Mouse (Mus musculus) Patski (cell line): ENCODE results near the gene Adnp. TPM values are rescaled to one million over a fixed set of nuclear protein-coding genes. Genes with fewer than 3 reads are reported as not detected.

Experiments
- ATAC-seq: fragments of 100-300 bp; one replicate; pipeline ENCODE4 v1.8.0; 2021
- CTCF ChIA-PET: fragments of 350-600 bp; sonication (Branson Sonifier 250); formaldehyde crosslinking; loops from one replicate; lab custom pipeline; 2022; ENCODE audit warnings: inconsistent platforms; lab: Charles Lee
- POLR2A ChIA-PET: fragments of 350-600 bp; sonication (Branson Sonifier 250); formaldehyde crosslinking; loops from one replicate; lab custom pipeline; 2022; ENCODE audit warnings: antibody characterized with exemption, inconsistent platforms; lab: Charles Lee
- DNase-seq: peaks from one replicate; pipeline ENCODE4 v3.0.0-alpha.2; 2011; ENCODE audit warnings: low read depth, low spot score
- H3K27me3 ChIP-seq: fragments of 371-371 bp; one replicate; pipeline ENCODE4 v1.5.1; 2021
- CTCF ChIP-seq: fragments of 100-300 bp; IDR thresholded peaks from one replicate; pipeline ENCODE4 v1.5.1; 2021
- in situ Hi-C: fragments of 300-500 bp; cut with MboI; formaldehyde crosslinking; loops from 3 replicates; pipeline ENCODE4 v1.11.1; 2018; ENCODE audit warnings: low pct_unique_long_range_greater_than_20kb, mixed read lengths
- polyA plus RNA-seq: library from polyadenylated mRNA; unstranded; gene quantifications from one replicate; pipeline ENCODE4 v1.2.3, GENCODE M21; 2021

The Adnp gene
- polyA plus RNA-seq: 18.6 TPM

DNA sequence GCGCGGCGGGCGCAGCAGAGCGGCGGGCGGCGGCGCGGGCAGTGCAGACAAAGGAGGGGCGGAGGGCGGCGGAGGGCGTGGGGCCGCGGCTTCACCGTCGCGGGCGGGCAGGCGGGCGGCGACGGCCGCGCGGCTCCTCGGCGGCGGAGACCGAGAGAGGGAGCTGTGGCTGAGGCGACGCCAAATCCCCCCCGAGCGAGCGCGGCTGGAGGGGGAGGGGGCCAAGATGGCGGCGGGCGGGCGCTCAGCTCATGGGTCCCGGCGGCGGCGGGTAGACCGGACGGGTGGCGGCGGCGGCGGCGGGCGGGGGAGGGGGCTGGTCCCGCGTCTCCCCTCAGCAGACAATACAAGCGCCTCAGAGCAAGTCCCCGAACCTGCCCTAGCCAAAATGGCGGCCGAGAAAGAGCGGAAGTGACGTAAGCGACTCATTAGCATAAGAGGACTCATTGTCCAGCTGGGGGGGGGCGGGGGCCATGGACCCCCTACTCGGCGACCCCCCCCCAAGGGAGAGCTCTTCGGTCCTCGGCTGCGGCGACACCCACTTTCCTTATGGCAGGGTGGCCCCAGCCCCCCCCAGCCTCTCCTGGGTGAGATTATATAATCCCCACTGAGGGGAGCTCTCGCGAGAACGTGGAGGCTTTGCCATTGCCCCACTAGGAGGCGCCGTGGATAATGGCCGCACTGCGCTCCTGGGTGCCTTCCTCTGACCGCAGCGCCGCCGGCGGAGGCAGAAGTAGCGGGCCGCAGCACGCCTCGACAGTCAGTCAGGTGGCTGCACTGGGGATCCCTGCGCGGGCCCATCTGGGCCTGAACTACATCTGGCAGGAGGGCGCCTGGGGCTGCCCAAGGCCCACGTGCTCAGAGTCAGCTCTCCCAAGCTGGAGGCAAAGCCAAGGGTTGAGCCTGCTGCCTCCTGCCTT is at the start of gene Adnp:
Gene Adnp, minus strand, starts transcription at position 388 of the 920 bp plus-strand sequence.
- ChIA-PET CTCF (interaction anchor here (0.9 to 2.0 kb wide), 9 partner anchors 11 to 95 kb away, joined by 3 to 8 read pairs (median 4); no protein-coding TSS in a partner anchor), POLR2A (interaction anchor here (1.1 to 1.4 kb wide), 3 partner anchors 15 to 127 kb away, joined by 3 to 4 read pairs (median 3); no protein-coding TSS in a partner anchor)
- DNase-seq (peak; percentile 75), ATAC-seq (peak; percentile 68)
- TF ChIP-seq CTCF: peak; percentile 98
- no peaks in the 10 kb centered on the region for H3K27me3 ChIP-seq
- in situ Hi-C loops: no loop called here

DNA sequence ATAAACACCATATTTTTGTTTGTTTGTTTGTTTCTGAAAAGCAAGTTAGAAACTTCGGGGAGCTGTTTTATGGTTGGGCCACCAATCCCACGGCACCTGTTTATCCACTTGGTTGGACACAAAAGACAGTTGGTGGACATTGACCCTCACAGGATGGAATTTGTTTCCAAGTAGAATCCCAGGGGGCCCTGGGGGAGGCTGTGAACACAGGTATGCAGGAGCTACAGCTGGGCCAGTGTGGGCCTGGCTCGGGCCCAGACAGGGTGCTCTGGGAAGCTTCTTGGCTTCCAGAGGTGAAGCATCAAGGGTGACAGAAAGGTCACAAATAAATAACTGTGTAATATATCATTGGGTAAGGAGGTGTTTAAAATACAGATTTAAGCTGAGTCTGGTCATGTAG is 49.6 kb upstream of the Adnp start:
- H3K27me3 ChIP-seq: peaks cover 17% of the 10 kb centered on the region
- DNase-seq (no peak), ATAC-seq (no peak)
- TF ChIP-seq CTCF: no peak
- POLR2A ChIA-PET: no interaction called here
- CTCF ChIA-PET: no interaction called here
- in situ Hi-C loops: no loop called here

DNA sequence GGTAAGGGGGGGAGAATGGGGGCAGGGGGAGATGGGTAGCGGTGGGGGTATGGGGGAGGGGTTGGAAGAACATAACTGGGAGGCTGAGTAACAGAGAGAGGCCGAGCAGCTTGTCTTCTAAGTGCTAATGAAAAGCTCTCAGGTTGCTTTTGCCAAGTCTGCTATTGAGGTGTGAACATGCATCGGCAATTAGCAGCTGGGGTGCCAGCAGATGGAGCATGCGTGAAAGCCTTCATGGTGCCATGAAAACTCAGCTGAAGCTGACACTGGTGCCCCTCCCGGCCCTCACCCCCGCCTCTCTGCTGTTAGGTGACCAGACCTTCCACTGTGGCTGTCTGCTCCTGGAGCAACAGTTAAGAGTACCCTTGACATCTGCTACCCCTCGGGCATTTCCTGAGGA is 46.9 kb upstream of the Adnp start:
- ChIA-PET POLR2A (no interaction called here), CTCF (interaction anchor here (1.1 to 3.0 kb wide), 2 partner anchors 170 to 191 kb away, joined by 3 to 10 read pairs; no protein-coding TSS in a partner anchor)
- DNase-seq (no peak), ATAC-seq (no peak)
- in situ Hi-C loops: loop anchor here (5.0 kb wide), 2 partner anchors 188 to 383 kb away; no protein-coding TSS in a partner anchor
- TF ChIP-seq CTCF: no peak
- peaks cover 8% of the 10 kb centered on the region for H3K27me3 ChIP-seq

DNA sequence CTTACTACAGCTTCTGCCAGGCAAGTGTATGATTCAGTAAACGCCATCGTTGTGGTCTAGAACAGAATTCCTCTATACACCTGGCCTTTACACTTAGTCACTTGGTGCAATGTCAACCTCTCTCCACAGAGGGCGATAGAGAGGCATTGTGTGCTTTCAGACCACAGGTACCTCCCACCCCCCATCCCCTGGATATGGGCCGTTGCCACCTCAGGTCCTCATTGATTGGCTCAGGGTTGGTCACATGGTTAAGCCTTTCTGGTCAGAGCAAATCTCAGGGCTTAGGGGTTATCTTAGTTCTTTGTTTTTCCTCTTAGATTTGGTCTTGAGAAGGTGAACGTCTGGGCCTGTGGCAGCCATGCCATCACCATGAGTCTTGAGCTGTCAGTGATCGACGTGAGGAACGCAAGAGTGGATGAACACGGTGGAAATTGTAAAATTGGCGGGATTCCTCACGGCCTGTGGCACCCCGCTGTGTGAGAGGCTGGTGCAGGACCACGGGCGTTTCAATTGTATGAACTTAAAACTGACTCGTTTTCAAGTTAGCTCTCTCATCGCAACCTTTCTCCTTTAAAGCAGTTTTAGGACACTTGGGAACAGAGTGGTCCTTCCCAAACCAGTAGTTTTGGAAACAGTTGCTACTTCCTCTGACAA is 45.9 kb upstream of the Adnp start:
- no peak for TF ChIP-seq CTCF
- DNase-seq: no peak
- ATAC-seq: no peak
- CTCF ChIA-PET: interaction anchor here (1.0 to 3.0 kb wide), 4 partner anchors 171 to 195 kb away, joined by 3 to 10 read pairs (median 4); no protein-coding TSS in a partner anchor
- POLR2A ChIA-PET: no interaction called here
- peaks cover 5% of the 10 kb centered on the region for H3K27me3 ChIP-seq
- in situ Hi-C loops: loop anchor here (5.0 kb wide), 2 partner anchors 190 to 385 kb away; no protein-coding TSS in a partner anchor

DNA sequence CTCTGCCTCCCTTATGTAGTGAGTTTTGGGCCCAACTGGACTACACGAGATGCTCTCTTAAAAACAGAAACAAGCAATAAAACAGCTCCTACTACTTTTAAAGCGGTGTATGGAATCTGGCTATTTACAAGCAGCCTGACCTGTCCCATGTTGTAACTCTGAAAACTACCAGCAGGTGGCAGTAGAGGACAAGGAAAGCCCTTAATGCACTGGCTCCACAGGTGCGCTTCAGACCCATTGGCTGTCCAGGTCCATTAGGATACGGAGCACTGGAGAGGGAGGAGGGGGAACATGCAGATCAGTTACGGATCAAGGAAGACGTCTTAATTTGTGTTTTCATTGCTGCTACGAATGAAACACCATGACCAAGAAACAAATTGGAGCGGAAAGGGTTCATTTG is 43.4 kb upstream of the Adnp start:
- peak; percentile 52 for ATAC-seq
- CTCF ChIA-PET: interaction anchor here (0.7 to 1.2 kb wide), 7 partner anchors 10 to 372 kb away, joined by 3 to 5 read pairs (median 3); no protein-coding TSS in a partner anchor

DNA sequence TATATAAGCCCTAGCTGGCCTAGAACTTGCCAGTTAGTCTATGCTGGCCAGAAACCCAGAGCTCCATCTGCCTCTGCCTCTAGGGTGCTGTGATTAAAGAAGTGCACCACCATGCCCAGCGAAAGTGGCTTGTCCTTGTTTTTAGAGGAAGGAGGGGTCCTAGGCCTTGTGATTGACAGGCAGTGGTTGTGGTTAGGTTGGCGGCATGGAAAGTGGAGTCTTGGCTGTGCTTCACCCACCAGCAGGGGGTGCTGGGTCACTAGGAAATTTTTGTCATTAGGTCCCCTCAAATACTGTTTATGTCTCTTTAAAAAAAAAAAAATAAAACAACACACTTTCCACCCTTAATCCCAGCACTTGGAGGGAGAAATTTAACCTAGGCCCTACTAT is 41.9 kb upstream of the Adnp start:
- CTCF ChIA-PET: interaction anchor here (1.1 kb wide), 1 partner anchor 14 kb away, joined by 3 read pairs; no protein-coding TSS in a partner anchor
- H3K27me3 ChIP-seq: peaks cover 3% of the 10 kb centered on the region
- POLR2A ChIA-PET: no interaction called here
- no peak for DNase-seq
- no peak for ATAC-seq
- peak; percentile 56 for TF ChIP-seq CTCF
- in situ Hi-C loops: no loop called here

More for the DNA sequence above, 43.4 kb upstream of the Adnp start:
- in situ Hi-C loops: loop anchor here (5.0 kb wide), 2 partner anchors 192 to 387 kb away; no protein-coding TSS in a partner anchor
- peak; percentile 88 for TF ChIP-seq CTCF
- POLR2A ChIA-PET: no interaction called here
- DNase-seq: no peak
- peaks cover 5% of the 10 kb centered on the region for H3K27me3 ChIP-seq

DNA sequence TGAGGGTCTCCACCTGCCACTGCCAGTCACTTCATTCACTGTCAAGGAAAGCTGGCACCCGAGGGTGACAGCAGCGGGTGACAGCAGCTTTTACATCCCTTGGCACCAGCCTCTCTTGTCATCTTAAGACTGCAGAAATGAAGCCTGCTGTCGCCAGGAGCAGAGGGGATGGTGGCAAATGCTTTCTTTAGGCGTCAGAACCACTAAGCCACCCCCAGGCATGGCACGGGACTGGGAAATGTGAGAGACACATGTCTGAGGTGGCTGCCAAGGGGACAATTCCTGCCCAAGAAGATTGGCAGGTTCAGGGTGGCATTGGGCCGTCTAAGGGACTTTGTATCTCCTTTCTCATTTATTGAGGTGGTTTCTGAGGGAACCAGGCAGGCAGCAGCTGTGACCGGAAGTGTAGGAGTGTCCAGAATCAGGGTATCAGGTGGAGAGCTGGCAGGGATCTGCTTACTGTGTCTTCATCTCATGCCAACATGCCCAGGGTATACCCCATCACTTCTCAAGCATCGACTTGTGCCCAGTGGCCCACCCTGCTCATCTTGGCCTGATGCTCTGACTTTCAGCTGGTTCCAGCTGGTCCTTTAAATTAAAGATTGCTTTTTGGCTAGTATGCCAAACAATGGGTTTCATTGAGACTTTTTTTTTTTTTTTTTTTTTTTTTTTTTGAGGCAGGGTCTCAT is 41.4 kb upstream of the Adnp start:
- in situ Hi-C loops: no loop called here
- ATAC-seq (no peak), DNase-seq (no peak)
- POLR2A ChIA-PET: interaction anchor here (1.2 kb wide), 1 partner anchor 10 kb away, joined by 3 read pairs; no protein-coding TSS in a partner anchor
- CTCF ChIA-PET: interaction anchor here (1.1 kb wide), 1 partner anchor 13 kb away, joined by 3 read pairs; no protein-coding TSS in a partner anchor
- no peak for TF ChIP-seq CTCF
- H3K27me3 ChIP-seq: peaks cover 3% of the 10 kb centered on the region

DNA sequence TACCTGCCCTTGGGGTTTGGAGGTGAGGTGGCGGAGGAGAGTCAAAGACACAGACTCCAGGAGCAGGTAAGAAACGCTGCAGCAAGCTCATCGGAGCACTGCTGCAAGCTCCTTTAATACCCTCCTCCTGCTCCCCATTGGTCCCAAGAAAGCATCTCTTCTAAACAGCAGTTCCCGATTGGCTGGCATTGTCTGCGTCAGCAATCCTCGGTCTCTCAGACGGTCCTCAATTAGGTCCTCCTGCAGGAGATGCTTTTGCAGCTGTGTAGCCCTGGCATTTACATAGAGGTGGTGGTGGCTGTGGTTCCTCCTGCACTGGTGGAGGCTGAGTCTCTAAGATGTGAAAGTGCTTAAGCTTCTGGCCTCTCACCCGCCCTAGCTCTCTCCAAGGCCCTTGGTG is 38.7 kb upstream of the Adnp start:
- ATAC-seq: no peak
- H3K27me3 ChIP-seq: peaks cover 3% of the 10 kb centered on the region
- in situ Hi-C loops: no loop called here
- no peak for TF ChIP-seq CTCF
- ChIA-PET POLR2A (no interaction called here), CTCF (interaction anchor here (0.9 kb wide), 1 partner anchor 658 kb away, joined by 3 read pairs; no protein-coding TSS in a partner anchor)
- no peak for DNase-seq

DNA sequence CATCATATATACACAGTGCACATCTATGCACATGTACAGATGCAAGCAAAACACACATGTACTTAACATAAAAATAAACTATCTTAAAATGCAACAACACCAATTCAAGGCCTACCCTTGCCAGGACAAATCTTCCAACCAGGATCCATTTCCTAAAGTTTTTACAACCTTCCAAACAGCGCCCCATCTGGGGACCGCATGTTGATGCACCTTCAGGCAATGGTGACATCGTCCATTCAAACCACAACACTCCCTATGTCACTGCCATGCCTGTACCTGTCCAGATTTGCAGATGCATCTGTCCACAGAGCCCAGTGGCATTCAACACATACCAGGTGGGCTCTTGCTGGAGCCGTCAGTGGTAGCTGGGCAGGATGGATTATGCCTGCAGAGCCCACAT is 36.4 kb upstream of the Adnp start:
- H3K27me3 ChIP-seq: peaks cover 3% of the 10 kb centered on the region
- DNase-seq (no peak), ATAC-seq (no peak)
- peak; percentile 35 for TF ChIP-seq CTCF
- POLR2A ChIA-PET: no interaction called here
- in situ Hi-C loops: no loop called here
- CTCF ChIA-PET: no interaction called here

DNA sequence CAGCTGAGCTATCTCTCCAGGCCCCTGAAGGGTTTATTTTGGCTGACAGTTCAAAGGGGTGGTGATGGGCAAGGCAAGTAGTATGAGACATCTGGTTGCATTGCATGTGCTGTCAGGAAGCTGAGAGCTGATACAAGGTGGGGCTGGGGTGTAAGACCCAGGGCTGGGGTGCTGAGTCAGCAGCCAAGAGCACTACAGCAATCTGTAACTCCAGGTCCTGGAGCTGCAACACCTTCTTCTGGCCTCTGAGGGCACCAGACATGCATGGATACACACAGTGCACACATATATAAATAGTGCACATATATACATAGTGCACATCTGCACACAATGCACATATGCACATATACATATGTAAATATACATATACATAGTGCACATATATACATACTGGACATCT is 35.9 kb upstream of the Adnp start:
- no peak for ATAC-seq
- peaks cover 3% of the 10 kb centered on the region for H3K27me3 ChIP-seq
- no peak for DNase-seq
- in situ Hi-C loops: no loop called here
- TF ChIP-seq CTCF: no peak
- CTCF ChIA-PET: no interaction called here
- POLR2A ChIA-PET: no interaction called here
